Mouse (Mus musculus) Muller cell, postnatal 12 days (primary cell): ENCODE results near the gene Cfap97d2.

ENCODE experiments used
- DNase-seq: peaks from one replicate; pipeline ENCODE4 v3.0.0-alpha.2; 2015; ENCODE audit errors: inconsistent ontology term

The Cfap97d2 gene

DNA sequence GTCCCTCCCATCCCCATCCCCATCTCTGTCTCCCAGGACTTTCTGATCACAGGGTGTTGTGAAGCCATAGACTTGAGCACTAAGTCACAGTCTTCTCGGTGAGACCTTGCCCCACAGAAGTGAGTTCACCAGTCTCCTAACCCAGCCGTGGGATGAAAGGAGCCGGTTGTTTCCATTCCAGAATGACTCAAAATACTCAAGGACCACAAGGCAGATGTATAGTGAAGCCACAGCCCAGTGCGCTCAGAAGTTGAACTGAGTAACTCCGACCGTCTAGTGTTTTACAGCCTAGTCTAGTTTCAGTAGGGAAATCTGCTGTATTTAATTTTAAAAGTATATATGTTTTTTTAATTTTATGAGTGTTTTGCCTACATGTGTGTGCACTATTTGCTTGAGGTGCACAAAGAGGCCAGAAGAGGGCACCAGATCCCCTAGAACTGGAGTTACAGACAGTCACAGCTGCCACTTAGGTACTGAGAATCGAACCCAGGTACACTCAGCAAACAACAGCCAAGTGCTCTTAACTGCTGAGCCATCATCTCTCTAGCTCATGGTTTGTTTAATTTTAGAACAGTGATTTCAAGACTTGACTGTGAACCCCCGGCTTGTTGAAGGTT, 18.5 kb upstream of the Cfap97d2 start:
- no peak for DNase-seq

DNA sequence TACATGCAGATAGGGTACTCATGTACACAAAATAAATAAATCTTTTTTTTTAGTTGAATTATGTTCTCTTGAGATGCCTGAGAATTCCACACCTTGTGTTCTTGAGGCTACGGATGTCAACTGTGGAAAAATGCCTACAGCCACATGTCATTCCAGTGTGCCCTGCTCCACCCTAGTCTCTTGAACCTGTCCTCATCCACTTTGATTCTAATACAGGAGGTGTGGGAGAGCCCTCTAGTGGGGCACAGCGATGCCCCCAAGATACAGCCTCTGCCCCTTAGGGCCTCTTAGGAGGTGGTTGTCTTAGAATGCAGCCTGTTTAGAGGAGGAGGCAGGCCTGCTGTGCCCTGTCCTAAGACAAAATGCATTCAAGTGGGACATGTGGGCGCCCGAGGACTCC, 17.7 kb upstream of the Cfap97d2 start:
- no peak for DNase-seq

DNA sequence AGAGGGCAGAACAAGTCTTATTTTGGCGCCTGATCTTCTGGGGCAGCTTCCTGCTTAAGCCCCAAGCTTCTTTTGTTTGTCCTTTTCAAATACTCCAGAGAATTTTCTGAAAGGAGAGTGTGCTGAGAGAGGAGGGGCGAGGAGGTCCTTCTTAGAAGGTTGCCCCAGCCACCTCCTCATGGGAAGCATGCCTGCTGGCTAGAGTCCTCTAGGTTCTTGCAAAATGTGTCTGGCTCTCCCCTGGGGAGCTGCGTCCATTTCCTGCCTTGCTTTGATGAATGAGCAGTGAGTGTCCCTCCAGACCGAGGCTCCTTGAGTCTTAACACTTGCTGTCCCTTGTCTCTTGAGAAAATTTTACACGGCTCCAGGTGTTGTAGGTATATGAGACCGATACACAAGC, 17.2 kb upstream of the Cfap97d2 start:
- DNase-seq = no peak

DNA sequence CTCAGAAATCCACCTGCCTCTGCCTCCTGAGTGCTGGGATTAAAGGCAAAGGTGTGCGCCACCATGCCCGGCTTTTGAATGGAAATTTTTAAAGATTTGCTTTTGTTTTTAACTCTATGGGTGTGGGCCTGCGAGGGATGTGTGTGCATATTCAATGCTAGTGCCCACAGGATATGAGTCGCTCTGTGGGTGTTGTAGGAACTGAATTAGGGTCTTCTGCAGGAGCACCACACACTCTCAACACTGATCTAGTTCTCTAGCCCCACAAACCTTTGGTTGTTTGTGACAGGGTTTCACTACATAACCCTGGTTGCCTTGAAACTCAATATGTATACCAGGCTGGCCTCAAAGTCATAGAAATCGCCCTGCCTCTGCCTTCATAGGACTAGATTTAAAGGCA, 16.4 kb upstream of the Cfap97d2 start:
- DNase-seq = no peak

DNA sequence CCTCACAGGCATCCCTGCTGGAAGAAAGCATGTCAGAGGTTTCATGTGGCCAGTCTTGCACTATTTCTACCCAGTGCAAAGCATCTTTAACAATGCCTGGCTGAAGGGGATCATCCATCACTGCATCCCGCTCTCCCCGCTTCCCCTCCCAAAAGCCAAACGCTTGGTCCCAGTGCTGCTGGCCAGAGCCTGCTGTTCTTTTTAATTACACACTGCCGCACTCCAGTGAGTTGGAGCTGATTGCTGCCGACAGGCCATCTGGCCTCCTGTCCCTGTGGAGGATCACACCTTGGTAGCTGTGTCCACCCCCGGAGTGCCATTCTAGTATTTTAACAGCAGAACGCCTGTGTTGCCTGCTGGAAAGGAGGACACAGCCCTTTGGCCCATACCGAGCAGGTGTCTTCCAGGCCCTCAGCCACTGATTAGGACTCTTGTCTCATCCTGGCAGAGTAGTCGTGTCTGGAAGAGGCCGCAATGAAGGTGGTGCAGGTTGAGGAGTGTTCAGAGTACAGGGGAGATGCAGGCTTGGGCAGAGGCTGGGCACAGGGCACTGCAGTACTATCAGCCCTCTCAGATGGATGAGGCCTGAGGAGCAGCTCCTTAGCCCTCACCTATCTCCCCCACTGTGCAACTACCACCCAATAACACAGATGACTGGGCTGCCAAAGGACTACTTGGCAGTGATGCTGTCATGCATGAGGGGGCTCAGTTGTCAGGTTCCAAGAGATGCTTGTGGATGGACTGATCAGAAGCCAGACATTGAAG, 13.2 kb upstream of the Cfap97d2 start:
- peak; percentile 37 for DNase-seq

DNA sequence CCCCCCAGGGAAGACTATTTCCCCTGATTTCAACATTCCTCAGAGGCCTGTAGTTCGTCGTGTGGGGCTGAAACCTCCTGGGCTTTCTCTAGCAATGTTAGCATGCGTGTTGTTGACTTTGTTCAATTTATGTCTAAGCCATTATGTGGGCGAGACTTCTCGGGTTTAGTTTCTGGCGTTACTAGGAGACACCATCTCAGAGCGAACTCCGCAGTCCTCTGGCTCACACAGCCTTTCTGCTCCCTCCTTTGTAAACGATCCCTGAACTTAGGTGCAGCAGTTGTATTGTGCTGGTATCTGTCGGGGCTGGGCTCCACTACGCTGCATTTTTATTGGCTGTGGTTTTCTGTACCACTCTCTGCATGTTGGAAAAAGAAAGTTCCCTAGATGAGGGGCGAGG, 11.0 kb upstream of the Cfap97d2 start:
- DNase-seq = no peak

DNA sequence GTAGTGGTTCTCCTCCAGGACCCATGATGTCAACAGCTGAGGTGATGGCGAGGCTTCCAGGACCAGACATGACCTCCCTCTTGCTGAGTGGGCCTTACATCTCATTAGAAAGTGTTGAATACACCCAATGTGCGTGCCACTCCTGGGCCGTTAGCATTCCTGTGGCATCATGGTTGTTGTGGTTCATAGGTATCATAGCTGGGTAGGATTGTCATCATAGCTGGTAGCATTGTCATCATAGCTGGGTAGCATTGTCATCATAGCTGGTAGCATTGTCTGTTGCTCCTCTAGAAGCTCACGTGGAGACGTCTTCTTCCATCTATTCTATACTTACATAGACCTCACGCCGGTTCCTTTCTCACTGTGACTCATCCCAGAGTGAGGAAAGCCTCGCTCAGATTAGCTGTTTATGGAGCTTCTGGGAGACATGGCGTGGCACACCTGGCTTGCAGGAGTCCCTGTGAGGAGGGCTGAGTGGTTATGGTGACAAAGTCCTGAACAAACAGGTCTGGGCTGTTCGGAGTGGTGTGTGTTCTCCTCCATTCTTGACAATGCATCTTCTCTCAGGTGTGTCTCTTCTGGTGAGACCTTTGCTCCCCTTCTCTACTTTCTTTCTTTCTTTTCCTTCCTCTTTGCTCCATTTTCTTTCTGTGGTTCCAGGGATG, 10.4 kb upstream of the Cfap97d2 start:
- peak; percentile 61 for DNase-seq

DNA sequence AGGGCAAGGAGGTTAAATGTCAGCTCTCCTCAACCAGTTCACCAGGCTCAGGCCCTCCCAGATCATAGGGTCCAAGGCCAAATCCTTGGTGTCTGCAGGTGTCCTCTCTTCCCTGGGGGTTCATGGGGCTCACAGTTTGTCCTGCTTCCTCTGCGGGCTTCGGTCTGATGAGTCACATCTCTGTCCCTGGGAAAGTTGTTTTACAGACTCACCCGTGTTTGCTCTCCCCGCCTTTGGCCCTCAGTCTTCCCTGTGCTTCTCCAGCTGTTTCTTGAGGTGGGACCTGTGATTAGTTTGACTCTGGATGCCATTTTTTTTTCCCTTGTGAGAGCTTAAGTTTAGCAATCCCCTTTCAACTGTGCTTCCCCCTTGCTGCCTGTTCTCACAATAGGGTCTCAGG, 9.5 kb upstream of the Cfap97d2 start:
- DNase-seq = no peak

DNA sequence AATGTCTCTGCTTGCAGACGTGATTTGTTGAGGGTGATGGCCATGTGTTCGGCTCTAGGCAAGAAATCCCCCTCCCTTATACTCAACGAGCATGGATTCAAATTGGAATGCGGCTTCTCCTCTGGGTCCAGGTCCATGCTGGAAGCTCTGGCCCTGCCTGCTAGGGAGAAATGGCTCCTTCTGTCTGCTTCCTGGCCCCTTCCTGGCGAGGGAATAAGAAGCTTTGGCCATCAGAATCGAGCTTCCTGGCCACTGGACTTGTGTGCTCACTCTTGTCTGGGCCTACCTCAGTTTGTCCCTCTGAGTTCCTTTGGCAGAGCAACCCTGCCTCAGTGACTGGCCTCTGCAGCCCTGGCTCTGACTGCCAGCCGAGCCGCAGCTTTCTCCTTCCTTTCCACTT, 8.5 kb upstream of the Cfap97d2 start:
- no peak for DNase-seq

DNA sequence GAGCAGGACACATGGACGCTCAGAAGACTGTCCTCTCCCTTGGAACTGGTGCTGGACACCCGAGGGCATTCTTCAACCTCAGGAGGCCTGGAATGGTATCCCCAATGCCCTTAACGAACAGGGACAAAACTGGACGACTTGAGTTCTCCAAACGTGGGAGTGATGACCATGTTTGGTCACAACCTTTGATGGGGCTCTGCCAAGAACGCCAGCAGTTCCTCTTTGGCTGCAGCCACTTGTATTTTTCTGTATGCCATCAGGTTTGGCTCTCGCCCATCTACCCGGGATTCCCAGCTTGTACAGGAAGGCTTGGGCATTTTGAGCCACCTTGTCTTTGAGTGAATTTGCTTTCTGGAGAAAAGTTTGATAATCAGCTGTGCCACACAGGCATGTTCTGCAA, 8.0 kb upstream of the Cfap97d2 start:
- DNase-seq = peak; percentile 30

DNA sequence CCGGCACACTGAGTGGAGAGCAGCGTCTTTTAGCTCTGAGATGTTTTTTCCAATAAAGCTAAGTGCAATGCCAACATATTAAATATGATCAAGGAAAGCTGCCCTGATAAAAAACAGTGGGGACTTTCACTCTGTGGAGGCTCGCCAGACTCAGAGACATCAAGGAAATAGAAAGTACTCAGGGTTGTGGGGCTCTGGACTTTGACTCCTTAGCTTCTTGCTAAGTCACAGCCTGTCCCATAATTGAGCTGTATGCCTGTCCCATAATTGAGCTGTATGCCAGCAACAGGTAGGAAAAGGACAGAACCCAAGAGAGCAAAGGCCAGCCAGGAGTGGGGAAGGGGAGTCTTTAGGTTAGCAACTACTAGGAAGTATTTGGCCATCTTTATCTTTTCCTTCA, 7.4 kb upstream of the Cfap97d2 start:
- DNase-seq = no peak

DNA sequence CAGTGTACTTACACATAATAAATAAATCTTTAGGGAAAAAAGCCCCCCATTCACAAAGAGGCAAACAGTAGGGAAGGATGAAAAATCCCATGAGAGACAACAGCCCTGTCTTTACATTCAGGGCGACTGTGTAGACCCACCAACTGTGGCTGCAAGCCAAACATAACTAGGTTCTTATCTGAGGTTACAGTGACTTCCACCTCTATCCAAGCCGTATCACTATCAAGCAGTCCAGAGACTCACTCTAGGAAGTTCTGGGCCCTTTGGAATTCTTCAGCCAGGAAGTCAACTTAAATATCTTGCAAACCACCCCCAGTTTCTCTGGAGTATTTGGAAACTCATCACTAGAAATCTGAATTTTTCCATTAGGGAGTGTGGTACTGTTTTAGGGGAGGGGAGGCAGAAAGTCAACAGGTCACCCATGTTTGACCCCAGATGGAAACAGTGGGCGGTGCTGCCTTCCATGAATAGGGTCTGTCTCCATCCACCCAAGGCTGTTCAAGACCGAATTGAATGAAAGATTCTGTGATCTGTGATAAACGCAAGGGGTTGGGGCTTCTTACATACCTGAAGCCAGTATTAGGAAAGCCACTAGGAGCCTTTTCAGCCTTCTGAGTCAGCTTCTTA, 6.3 kb upstream of the Cfap97d2 start:
- DNase-seq = no peak

DNA sequence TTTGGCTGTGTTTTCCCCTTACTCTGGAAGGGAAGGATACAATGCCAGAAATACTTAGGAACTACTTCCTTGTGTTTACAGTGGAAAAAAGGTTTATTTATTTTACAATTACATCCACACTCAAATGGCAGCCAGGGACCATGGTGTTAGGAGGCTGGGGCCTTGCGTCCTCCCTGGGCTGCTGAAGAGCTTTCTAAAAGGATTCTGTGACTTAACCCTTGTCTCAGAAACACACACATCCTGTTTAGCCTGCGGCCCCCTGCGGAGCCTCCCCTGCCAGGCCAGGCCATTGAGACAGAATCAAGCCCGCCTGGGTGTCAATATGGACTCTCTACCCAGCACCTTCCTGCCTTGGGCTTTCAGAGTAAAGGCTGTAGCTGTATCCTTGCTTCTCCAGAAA, 2.9 kb upstream of the Cfap97d2 start:
- DNase-seq = no peak

DNA sequence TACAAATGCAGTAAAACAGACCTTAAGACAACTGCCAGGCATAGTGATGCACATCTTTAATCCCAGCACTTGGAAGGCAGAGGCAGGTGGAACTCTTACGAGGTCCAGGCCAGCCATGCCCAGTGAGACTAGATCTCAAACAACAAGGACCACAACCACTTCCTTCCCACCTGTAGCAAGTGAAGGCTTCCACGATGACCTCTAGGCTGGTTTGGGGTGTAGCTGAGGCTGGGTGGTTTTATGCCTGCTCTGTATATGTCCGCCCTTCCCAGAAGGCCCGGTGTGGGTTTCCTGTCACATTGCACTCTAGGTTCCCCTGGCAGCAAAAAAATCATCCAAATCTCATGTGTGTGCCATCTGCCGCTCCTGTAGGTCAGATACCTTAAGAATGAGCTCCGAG, 1.9 kb upstream of the Cfap97d2 start:
- DNase-seq = no peak

DNA sequence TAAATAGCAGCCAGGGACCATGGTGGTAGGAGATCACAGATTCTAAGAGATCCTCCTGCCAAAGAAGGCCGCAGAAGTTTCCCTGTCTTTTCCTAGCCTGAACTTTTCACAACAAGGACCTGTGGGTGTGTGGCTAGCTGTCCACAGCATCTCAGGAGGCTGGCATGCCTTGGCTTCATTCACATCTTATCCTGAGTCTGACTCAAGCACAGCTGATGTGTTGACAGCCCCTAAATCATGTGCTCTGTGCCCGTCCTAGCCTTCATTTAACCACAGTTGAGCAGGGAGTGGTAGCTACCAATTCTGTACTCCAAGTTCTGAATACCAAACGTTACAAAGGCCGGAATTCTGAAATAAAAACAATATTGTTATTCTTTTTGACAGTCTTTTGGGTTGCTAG, 1.4 kb upstream of the Cfap97d2 start:
- DNase-seq = no peak

DNA sequence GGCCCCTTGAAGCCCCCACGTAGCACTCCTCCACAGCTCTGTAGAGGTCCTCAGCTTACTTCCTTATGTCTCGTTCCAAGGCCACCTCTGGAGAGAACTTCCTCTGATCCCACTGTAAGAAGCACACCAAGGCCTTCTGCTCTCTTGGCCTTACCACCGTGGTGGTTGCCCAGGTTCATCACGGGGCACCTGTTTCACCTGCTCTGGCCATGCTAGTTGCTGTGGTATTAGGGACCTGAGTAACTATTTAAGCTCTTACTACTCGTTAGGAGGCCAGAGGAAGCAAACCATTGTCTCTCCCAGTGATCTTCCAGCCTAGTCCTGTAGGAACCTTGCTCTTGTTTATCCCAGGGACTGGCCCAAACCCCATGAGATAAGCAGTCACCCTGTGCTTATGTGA, 1.2 kb downstream of the Cfap97d2 start:
- DNase-seq = no peak

DNA sequence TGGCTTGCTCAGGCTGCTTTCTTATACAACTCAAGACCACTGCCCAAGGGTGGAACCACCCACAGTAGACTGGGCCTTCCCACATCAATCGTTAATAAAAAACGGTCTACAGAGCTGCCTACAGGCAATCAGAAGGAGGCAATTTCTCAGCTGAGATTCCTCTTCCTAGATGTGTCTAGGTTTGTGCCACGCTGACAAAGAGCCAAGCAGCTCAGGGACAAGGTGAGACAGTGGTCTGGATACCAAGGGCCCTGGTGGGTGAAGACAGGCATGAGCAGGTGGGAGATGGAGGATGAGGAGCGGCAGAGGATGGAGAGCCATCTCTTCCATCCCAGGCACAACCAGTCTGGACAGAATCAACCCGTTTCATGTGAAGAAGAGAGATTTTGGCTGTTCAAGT, 2.8 kb downstream of the Cfap97d2 start:
- DNase-seq = no peak

DNA sequence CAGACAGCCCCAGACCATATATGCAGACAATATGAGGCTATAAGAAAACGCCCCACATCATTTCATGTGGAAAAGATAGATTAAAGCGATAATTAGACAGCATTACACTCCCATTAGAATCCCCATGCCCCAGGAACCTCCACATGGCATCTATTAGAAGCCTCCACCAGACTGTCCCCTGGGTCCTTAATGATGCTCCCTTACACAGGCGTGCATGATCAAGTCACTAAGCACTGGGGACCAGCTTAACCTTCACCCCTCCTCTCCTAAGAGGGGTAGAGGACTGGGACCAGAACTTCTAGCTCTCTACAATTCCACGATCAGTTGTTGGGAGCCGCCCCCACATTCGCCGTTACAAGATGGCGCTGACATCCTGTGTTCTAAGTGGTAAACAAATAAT, 13.3 kb downstream of the Cfap97d2 start:
- no peak for DNase-seq

DNA sequence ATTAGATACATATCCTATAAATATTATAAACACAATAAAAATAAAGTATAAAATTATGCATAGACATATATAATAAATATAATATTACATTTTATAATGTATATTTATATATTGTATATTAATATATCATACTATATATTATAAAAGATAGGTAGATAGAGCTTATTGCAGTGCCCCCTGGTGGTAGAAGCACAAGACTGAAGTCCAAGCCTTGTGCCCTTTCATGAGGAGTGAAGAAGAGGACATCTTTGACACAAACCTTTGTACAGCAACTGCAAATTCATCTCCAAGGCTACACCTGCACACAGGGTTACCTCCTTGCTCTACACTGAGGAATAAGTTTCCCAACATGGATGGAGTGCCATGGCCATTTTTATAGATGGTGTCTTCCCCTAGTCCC, 20.0 kb downstream of the Cfap97d2 start:
- DNase-seq = peak; percentile 7

DNA sequence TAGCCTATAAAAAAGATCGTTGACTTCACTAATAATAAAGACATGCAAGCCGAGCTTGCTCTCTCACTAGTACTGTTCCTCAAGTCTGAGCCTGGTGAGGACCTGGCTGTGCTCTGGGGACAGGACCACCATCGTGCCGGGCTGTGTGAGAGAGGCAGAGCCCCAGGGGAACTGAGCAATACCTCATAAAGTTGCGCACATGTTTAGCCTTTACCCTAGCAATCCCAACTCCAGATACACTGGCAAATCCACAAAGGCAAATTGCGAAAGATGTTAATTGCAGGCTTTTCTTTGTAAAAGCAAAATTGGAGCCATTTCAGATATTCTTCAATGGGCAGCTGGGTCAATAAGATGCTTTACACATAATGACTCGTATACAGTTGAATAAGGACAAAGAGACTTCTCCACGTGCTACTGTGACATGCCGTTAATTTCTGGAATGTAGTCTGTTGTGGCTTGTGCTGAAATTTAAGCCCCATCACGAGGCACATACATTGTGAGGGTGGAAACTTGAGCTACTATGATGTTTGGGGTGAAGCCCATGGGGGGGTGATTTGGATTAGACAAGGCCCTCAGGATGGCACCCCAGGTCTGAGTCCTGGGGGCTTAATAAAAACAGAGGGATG, 21.9 kb downstream of the Cfap97d2 start:
- DNase-seq = peak; percentile 65

DNA sequence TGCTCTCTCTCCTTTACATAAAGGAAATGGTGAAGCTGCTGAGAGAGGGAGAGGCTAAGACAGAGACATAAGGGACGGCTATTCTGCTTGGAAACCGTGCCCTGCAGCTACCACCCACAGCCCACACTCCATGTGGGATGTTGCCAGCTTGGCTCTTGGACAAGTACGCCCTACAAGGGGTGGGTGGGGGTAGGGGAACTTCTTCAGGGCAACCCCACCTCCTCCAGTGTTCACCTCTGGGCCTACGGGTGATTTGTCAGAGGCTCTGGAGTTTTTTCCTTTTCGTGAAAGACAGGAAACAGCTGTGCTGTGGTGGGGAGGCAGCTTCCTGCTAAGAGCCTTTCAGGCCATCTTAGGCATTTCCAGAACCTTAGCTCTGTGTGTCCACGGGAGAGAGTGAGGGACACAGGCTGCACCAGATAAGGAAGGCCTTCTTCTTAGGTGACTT, 34.7 kb downstream of the Cfap97d2 start:
- no peak for DNase-seq
